Mouse (Mus musculus): ENCODE measurements around the gene Hoxa10. TPM values are rescaled to one million over a fixed set of nuclear protein-coding genes. Genes with fewer than 3 reads are reported as not detected.

Hoxa10 gene
- polyA plus RNA-seq, 1 experiment from 2014 or later: not detected

DNA sequence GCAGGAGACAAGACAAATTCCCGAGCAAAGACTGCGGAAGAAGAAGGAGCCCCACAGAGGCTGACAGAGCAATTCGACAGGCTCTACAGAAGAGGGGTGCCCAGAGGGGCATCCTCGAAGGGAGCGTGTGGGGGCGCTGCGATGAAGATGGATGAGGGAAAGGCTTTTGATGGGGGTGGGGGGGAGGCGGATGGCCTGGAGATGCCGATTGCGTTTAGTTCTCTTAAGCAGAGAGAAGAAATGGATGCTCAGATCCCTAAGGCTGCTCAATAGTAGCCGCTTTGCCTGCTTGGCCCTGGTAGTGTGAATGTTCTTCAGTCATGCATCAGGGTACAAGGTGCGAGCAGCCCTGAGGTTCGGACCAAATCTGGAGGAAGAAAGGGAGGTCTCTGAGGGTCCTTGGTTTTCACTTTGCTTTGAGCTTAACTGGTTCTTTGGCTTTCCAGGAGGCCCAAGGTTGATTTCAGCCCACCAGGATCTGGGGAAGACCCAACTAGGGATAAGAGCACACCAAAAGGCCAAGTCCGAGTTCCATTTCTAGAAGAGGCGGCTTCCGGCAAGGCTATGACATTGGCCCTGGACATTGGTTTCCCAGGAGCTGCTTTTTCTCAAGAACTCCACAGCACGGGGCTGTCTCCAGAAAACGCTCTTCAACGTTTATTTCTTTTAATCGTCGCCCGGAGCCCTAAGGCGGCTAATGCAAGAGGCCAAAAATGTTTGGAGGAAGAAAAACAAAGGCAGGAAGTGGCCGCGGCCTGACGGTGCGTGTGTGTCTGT is 8.2 kb upstream of the Hoxa10 start:
- H3K36me3 ChIP-seq (ENCODE audit: control insufficient read depth, insufficient read depth, low read length): no peaks in the 10 kb centered on the region
- no peak overlapping the region for H3K4me3 ChIP-seq (ENCODE audit: low read depth, low read length)
- ATAC-seq: no peak
- peaks cover 90% of the 10 kb centered on the region for H3K27me3 ChIP-seq (ENCODE audit: control insufficient read depth, insufficient read depth, low read depth, low read length)
- no peaks in the 10 kb centered on the region for H3K4me1 ChIP-seq (ENCODE audit: control insufficient read depth, insufficient read depth, low read length)
- no peak overlapping the region for H3K27ac ChIP-seq (ENCODE audit: low read length)
- peaks cover 4% of the 10 kb centered on the region; the same call in 1 of the 2 replicates for H3K9me3 ChIP-seq (replicated peaks; ENCODE audit: control insufficient read depth, low read length, poor library complexity, severe bottlenecking)
- WGBS: 2% methylated on average over 27 of the region's 27 CpGs
- H3K4me2 ChIP-seq (ENCODE audit: low read length): no peak overlapping the region
- no peak overlapping the region for H3K9ac ChIP-seq (ENCODE audit: low read depth, low read length)

GRCm38 (mm10) chr6:52247766-52248637 is 7.3 kb upstream of the Hoxa10 start:
- H3K4me1 ChIP-seq (ENCODE audit: control insufficient read depth, insufficient read depth, low read length): no peaks in the 10 kb centered on the region
- H3K9ac ChIP-seq (ENCODE audit: low read depth, low read length): no peak overlapping the region
- H3K4me3 ChIP-seq (ENCODE audit: low read depth, low read length): no peak overlapping the region
- no peak overlapping the region for H3K4me2 ChIP-seq (ENCODE audit: low read length)
- no peaks in the 10 kb centered on the region for H3K36me3 ChIP-seq (ENCODE audit: control insufficient read depth, insufficient read depth, low read length)
- ATAC-seq: no peak
- H3K9me3 ChIP-seq (replicated peaks; ENCODE audit: control insufficient read depth, low read length, poor library complexity, severe bottlenecking): peaks cover 4% of the 10 kb centered on the region; the same call in 1 of the 2 replicates
- H3K27me3 ChIP-seq (ENCODE audit: control insufficient read depth, insufficient read depth, low read depth, low read length): peaks cover 92% of the 10 kb centered on the region
- H3K27ac ChIP-seq (ENCODE audit: low read length): no peak overlapping the region
- WGBS: 1% methylated on average over 23 of the region's 23 CpGs

DNA sequence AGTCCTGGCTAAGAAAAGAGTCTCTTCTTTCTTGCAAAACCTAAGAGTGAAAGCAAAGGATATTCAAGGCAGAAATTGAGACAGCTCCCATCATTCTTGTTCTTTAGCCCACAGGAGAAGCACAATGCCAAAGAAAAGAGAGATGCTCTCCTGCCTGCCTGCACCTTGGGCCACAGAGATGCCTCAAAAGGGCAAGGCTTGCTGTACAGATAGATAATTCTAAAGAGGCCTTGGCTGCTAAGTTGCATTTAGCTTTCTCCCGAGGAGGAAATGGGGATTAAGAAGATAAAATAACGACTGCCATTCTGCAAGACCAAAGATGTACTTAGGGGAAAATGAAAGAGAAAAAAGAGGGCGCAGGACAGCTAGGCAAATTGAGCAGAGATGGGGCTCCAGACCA is 6.3 kb upstream of the Hoxa10 start:
- no peaks in the 10 kb centered on the region for H3K4me1 ChIP-seq (ENCODE audit: control insufficient read depth, insufficient read depth, low read length)
- H3K9ac ChIP-seq (ENCODE audit: low read depth, low read length): no peak overlapping the region
- peaks cover 91% of the 10 kb centered on the region for H3K27me3 ChIP-seq (ENCODE audit: control insufficient read depth, insufficient read depth, low read depth, low read length)
- H3K36me3 ChIP-seq (ENCODE audit: control insufficient read depth, insufficient read depth, low read length): no peaks in the 10 kb centered on the region
- H3K9me3 ChIP-seq (replicated peaks; ENCODE audit: control insufficient read depth, low read length, poor library complexity, severe bottlenecking): peaks cover 4% of the 10 kb centered on the region; the same call in 1 of the 2 replicates
- no peak for ATAC-seq
- 6% methylated on average over 3 of the region's 3 CpGs for WGBS
- no peak overlapping the region for H3K4me2 ChIP-seq (ENCODE audit: low read length)
- no peak overlapping the region for H3K4me3 ChIP-seq (ENCODE audit: low read depth, low read length)
- no peak overlapping the region for H3K27ac ChIP-seq (ENCODE audit: low read length)

- ATAC-seq: no peak
- Histone ChIP-seq H3K4me1 (ENCODE audit: control insufficient read depth, insufficient read depth, low read length) (no peaks in the 10 kb centered on the region), H3K4me2 (ENCODE audit: low read length) (no peak overlapping the region), H3K9ac (ENCODE audit: low read depth, low read length) (no peak overlapping the region), H3K4me3 (ENCODE audit: low read depth, low read length) (no peak overlapping the region), H3K27me3 (ENCODE audit: control insufficient read depth, insufficient read depth, low read depth, low read length) (peaks cover 91% of the 10 kb centered on the region), H3K27ac (ENCODE audit: low read length) (no peak overlapping the region), H3K36me3 (ENCODE audit: control insufficient read depth, insufficient read depth, low read length) (no peaks in the 10 kb centered on the region), H3K9me3 (replicated peaks; ENCODE audit: control insufficient read depth, low read length, poor library complexity, severe bottlenecking) (peaks cover 4% of the 10 kb centered on the region; the same call in 1 of the 2 replicates)
- WGBS: under 1% methylated on average over 26 of the region's 26 CpGs
Measured at GRCm38 (mm10) chr6:52246403-52246803, 5.7 kb upstream of the Hoxa10 start.

GRCm38 (mm10) chr6:52245757-52246142 is 5.1 kb upstream of the Hoxa10 start, which contains the start of gene Hoxa11:
TSS of gene Hoxa11 (minus strand) at chr6:52245810.
- peaks cover 91% of the 10 kb centered on the region for H3K27me3 ChIP-seq (ENCODE audit: control insufficient read depth, insufficient read depth, low read depth, low read length)
- peaks cover 4% of the 10 kb centered on the region; the same call in 1 of the 2 replicates for H3K9me3 ChIP-seq (replicated peaks; ENCODE audit: control insufficient read depth, low read length, poor library complexity, severe bottlenecking)
- no peak within 1 kb of the TSS for H3K9ac ChIP-seq (ENCODE audit: low read depth, low read length)
- no peak within 1 kb of the TSS for H3K4me3 ChIP-seq (ENCODE audit: low read depth, low read length)
- no peak within 1 kb of the TSS for H3K4me2 ChIP-seq (ENCODE audit: low read length)
- H3K27ac ChIP-seq (ENCODE audit: low read length): no peak within 1 kb of the TSS
- WGBS: 2% methylated on average over 20 of the region's 20 CpGs
- no peak for ATAC-seq
- no peaks in the 10 kb centered on the region for H3K36me3 ChIP-seq (ENCODE audit: control insufficient read depth, insufficient read depth, low read length)
- no peaks in the 10 kb centered on the region for H3K4me1 ChIP-seq (ENCODE audit: control insufficient read depth, insufficient read depth, low read length)

- Histone ChIP-seq H3K36me3 (ENCODE audit: control insufficient read depth, insufficient read depth, low read length) (no peaks in the 10 kb centered on the region), H3K4me2 (ENCODE audit: low read length) (no peak overlapping the region), H3K27ac (ENCODE audit: low read length) (no peak overlapping the region), H3K27me3 (ENCODE audit: control insufficient read depth, insufficient read depth, low read depth, low read length) (peaks cover 91% of the 10 kb centered on the region), H3K9me3 (replicated peaks; ENCODE audit: control insufficient read depth, low read length, poor library complexity, severe bottlenecking) (peaks cover 4% of the 10 kb centered on the region; the same call in 1 of the 2 replicates), H3K4me3 (ENCODE audit: low read depth, low read length) (no peak overlapping the region), H3K4me1 (ENCODE audit: control insufficient read depth, insufficient read depth, low read length) (no peaks in the 10 kb centered on the region), H3K9ac (ENCODE audit: low read depth, low read length) (no peak overlapping the region)
- no peak for ATAC-seq
- WGBS: 1% methylated on average over 70 of the region's 71 CpGs
Measured at GRCm38 (mm10) chr6:52245040-52245756, 4.5 kb upstream of the Hoxa10 start.

DNA sequence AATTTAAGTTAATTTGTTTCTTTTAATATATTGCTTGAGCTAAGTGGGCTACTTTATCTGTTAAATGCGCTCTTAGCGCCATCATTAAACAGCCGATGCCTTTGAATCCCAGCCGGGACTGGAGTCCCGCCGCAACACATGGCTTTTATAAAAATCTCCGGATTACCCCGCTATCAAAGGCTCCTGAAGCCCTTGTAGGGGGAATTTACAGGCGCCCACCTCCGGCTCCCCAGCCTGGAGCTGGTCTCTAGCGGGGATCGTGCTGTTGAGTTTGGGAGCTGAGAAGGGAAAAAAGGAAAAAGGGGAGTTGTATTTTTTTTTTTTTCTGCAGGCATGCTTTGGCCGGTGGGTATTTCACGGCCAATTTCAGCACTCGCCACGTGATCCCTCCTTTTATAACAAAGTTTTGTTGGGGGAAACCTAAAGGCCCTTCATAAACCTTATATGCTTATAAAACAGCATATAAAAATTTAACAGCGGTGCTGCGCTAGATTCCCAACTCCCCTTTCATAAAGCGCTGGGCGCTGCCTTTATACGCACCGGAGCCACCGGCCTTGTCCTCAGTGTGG is 3.9 kb upstream of the Hoxa10 start:
- no peak overlapping the region for H3K27ac ChIP-seq (ENCODE audit: low read length)
- no peaks in the 10 kb centered on the region for H3K36me3 ChIP-seq (ENCODE audit: control insufficient read depth, insufficient read depth, low read length)
- no peak overlapping the region for H3K4me2 ChIP-seq (ENCODE audit: low read length)
- no peak overlapping the region for H3K4me3 ChIP-seq (ENCODE audit: low read depth, low read length)
- peaks cover 4% of the 10 kb centered on the region; the same call in 1 of the 2 replicates for H3K9me3 ChIP-seq (replicated peaks; ENCODE audit: control insufficient read depth, low read length, poor library complexity, severe bottlenecking)
- no peak overlapping the region for H3K9ac ChIP-seq (ENCODE audit: low read depth, low read length)
- peaks cover 91% of the 10 kb centered on the region for H3K27me3 ChIP-seq (ENCODE audit: control insufficient read depth, insufficient read depth, low read depth, low read length)
- H3K4me1 ChIP-seq (ENCODE audit: control insufficient read depth, insufficient read depth, low read length): no peaks in the 10 kb centered on the region
- 2% methylated on average over 23 of the region's 23 CpGs for WGBS
- ATAC-seq: no peak

DNA sequence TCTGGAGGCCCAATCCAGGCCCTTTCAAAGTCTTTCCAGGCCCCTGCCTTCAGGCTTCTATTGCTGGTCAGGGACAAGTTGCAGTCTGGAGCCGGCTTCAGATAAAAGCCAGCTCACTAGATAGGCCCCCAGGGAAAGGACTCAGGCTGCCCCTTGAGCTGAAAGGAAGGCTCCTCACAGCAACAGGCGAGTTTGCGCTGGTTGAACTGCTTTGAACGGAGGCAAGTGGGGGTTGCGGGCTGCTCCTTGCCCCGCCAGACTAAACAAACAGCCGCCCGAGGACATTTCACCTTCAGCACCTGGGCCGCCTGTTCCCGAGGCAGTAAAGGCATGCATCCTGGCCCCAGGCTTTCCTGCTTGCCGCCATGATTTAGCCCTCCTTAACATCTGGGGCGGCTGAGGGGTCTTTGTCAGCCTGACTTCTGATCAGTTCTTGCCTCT is 3.0 kb upstream of the Hoxa10 start:
- H3K4me1 ChIP-seq (ENCODE audit: control insufficient read depth, insufficient read depth, low read length): no peaks in the 10 kb centered on the region
- H3K4me2 ChIP-seq (ENCODE audit: low read length): no peak overlapping the region
- H3K9me3 ChIP-seq (replicated peaks; ENCODE audit: control insufficient read depth, low read length, poor library complexity, severe bottlenecking): peaks cover 4% of the 10 kb centered on the region; the same call in 1 of the 2 replicates
- H3K36me3 ChIP-seq (ENCODE audit: control insufficient read depth, insufficient read depth, low read length): no peaks in the 10 kb centered on the region
- no peak overlapping the region for H3K9ac ChIP-seq (ENCODE audit: low read depth, low read length)
- ATAC-seq: no peak
- under 1% methylated on average over 12 of the region's 12 CpGs for WGBS
- H3K27ac ChIP-seq (ENCODE audit: low read length): no peak overlapping the region
- H3K4me3 ChIP-seq (ENCODE audit: low read depth, low read length): no peak overlapping the region
- H3K27me3 ChIP-seq (ENCODE audit: control insufficient read depth, insufficient read depth, low read depth, low read length): peaks cover 87% of the 10 kb centered on the region

All from midbrain, embryonic 16.5 days (tissue).